Mouse (Mus musculus) lung, adult 2 months (tissue): ENCODE results near the gene Olfr358. TPM values are rescaled to one million over a fixed set of nuclear protein-coding genes. Genes with fewer than 3 reads are reported as not detected.

Source experiments
- DNase-seq: peaks from one replicate; pipeline ENCODE4 v3.0.0; 2022
- H3K4me1 ChIP-seq: fragments of 200-500 bp; 2 replicates; pipeline ENCODE4 v1.6.1; 2011; ENCODE audit warnings: low read length; ENCODE audit not compliant: control insufficient read depth, insufficient read depth
- H3K4me3 ChIP-seq: fragments of 200-500 bp; replicated peaks from 2 replicates; pipeline ENCODE3; 2011; ENCODE audit warnings: low read depth, mild to moderate bottlenecking, control low read depth, low read length; ENCODE audit errors: extremely low read depth
- CTCF ChIP-seq: fragments of 200-500 bp; IDR thresholded peaks from 2 replicates; pipeline ENCODE4 v1.5.1; 2011; ENCODE audit warnings: mild to moderate bottlenecking, low read length, control low read depth; ENCODE audit not compliant: insufficient read depth
- POLR2A ChIP-seq: fragments of 200-500 bp; IDR thresholded peaks from 2 replicates; pipeline ENCODE4 v1.6.1; 2011; ENCODE audit warnings: low read depth, mild to moderate bottlenecking, control low read depth, low read length, borderline replicate concordance; ENCODE audit errors: extremely low read depth
- WGBS: fragments of 180-500 bp; shearing (Covaris S2); methylation state at CpG from one replicate; pipeline ENCODE4 v1.1.7; 2018; 5-methylcytosine and 5-hydroxymethylcytosine counted together
- polyA plus RNA-seq: library from polyadenylated mRNA; depleted of rRNA; stranded (reverse); fragments of >200 nt; gene quantifications from 2 replicates; pipeline ENCODE4 v1.2.3, GENCODE M21; 2012; rRNA removed

Gene Olfr358
- not detected in 2 replicates for polyA plus RNA-seq

DNA sequence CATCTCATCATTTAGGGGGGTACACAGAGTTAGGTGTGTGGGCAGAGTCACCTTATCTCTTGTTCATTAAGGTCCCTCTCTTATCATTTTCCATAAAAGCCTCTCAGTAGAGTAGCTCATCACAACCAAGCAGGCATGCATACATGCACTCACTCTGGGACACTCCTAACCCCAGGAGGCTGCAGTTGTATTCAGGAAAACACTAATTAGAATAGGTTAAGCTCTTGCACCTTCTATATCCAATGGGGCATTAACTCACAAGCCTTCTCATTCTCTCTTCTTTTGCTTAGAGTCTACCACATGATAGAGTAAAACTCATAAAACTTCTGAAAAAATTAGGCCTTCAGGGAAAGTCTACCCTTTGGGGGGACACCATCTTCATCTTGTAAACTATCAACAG is at the start of gene Olfr358:
Olfr358 (minus strand) TSS at position 101 of the 400 bp plus-strand sequence.
- H3K4me3 ChIP-seq, result no peak within 1 kb of the TSS
- no peak for DNase-seq

DNA sequence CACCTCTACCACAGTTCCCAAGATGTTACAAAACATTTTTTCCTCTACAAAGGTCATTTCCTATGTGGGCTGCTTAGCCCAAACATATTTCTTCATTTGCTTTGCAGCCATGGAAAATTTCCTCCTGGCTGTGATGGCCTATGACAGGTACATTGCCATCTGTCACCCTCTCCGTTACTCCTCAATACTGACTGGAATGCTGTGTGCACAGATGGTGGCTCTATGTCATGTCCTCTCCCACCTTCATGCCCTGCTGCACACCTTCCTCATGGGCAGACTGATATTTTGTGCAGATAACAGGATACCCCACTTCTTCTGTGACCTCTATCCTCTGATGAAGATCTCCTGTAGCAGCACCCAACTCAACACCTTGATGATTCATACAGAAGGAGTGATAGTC is 12.1 kb downstream of the Olfr358 start:
- H3K4me1 ChIP-seq, result no peaks in the 10 kb centered on the region
- no peak for TF ChIP-seq CTCF
- TF ChIP-seq POLR2A, result no peak
- H3K4me3 ChIP-seq, result no peak overlapping the region
- WGBS, result 76% methylated on average over 1 of the region's 1 CpGs
- DNase-seq, result no peak

More for the DNA sequence above, at the start of gene Olfr358:
- TF ChIP-seq CTCF, result no peak
- TF ChIP-seq POLR2A, result no peak
- H3K4me1 ChIP-seq, result no peaks in the 10 kb centered on the region

DNA sequence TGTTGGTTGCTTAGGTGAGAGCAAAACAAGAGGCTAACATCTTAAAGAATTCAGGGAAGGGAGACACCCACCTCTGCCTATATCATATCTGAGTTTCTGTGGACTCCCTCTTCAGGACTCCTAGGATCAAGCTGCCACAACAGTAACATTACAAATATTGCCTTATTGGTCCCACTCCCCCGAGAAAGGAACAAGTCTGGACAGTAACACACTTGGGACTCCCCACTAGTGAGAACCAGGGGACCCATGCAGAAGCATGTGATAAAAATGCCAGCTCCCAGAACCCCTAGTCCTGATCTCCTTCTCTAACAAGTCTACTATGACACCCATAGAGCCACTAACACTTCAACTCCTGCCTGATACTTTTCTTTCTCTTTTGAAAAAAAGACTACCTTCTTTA is 15.6 kb downstream of the Olfr358 start, which contains the start of gene Olfr357:
Olfr357 (plus strand) TSS at position 301 of the 400 bp plus-strand sequence.
- H3K4me1 ChIP-seq, result no peaks in the 10 kb centered on the region
- WGBS, result 46% methylated on average over 1 of the region's 1 CpGs
- H3K4me3 ChIP-seq, result no peak within 1 kb of the TSS
- no peak for DNase-seq
- TF ChIP-seq POLR2A (no peak), CTCF (no peak)

Other genes with a start within 250 kb of the Olfr358 start
- not detected in 2 replicates for gene Olfr348, start 225.1 kb downstream of the Olfr358 start, polyA plus RNA-seq
- gene Olfr50, start 218.8 kb downstream of the Olfr358 start, polyA plus RNA-seq, result not detected in 2 replicates
- not detected in 2 replicates for gene Olfr3, start 192.3 kb downstream of the Olfr358 start, polyA plus RNA-seq
- gene Olfr350, start 163.0 kb downstream of the Olfr358 start, polyA plus RNA-seq, result not detected in 2 replicates
- not detected in 2 replicates for gene Olfr351, start 146.7 kb downstream of the Olfr358 start, polyA plus RNA-seq
- gene Olfr352, start 140.9 kb downstream of the Olfr358 start, polyA plus RNA-seq, result not detected in 2 replicates
- not detected in 2 replicates for gene Olfr353, start 116.4 kb downstream of the Olfr358 start, polyA plus RNA-seq
- not detected in 2 replicates for gene Olfr354, start 103.7 kb downstream of the Olfr358 start, polyA plus RNA-seq
- gene Olfr355, start 80.4 kb downstream of the Olfr358 start, polyA plus RNA-seq, result not detected in 2 replicates
- not detected in 2 replicates for gene Olfr356, start 72.2 kb downstream of the Olfr358 start, polyA plus RNA-seq
- not detected in 2 replicates for gene Olfr357, start 15.5 kb downstream of the Olfr358 start, polyA plus RNA-seq
- not detected in 2 replicates for gene Olfr360, start 56.4 kb upstream of the Olfr358 start, polyA plus RNA-seq
- not detected in 2 replicates for gene Olfr361, start 80.0 kb upstream of the Olfr358 start, polyA plus RNA-seq
- gene Olfr362, start 108.6 kb upstream of the Olfr358 start, polyA plus RNA-seq, result not detected in 2 replicates
- gene Olfr364-ps1, start 130.0 kb upstream of the Olfr358 start, polyA plus RNA-seq, result not detected in 2 replicates
- gene Olfr365, start 178.9 kb upstream of the Olfr358 start, polyA plus RNA-seq, result not detected in 2 replicates
- not detected in 2 replicates for gene Olfr366, start 202.2 kb upstream of the Olfr358 start, polyA plus RNA-seq